Mouse (Mus musculus) brain, embryonic 14.5 days (tissue): ENCODE data around the gene Flt4.

Source experiments
- CTCF ChIP-seq: fragments of 200-500 bp; IDR thresholded peaks from 2 replicates; pipeline ENCODE4 v1.5.1; 2012; ENCODE audit warnings: inconsistent platforms, mild to moderate bottlenecking, moderate library complexity, borderline replicate concordance; ENCODE audit not compliant: insufficient read depth, insufficient read length; ENCODE audit errors: extremely low read depth
- POLR2A ChIP-seq: fragments of 200-500 bp; IDR thresholded peaks from 2 replicates; pipeline ENCODE4 v1.6.1; 2012; ENCODE audit warnings: mild to moderate bottlenecking, inconsistent platforms, borderline replicate concordance; ENCODE audit not compliant: poor library complexity, insufficient read depth, insufficient read length, severe bottlenecking; ENCODE audit errors: extremely low read depth

DNA sequence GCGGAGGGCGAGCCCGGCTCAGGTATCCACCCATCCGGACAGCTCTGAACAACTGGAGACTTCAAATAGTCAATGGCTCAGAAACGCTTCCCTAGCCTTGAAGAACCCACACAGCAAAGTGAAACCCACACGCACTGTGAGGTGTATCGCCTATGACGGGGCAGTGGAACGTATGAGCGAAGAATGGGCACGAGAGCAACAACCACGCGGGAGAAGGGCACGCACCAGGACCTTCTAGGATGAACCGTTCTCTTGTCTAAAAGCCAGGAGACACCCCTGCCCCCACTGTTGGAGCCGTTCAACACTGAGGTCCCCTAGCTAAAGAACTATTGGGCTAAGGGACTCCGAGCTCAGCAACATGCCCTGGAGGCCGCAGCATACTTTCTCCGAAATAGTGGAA is 18.9 kb upstream of the Flt4 start:
- TF ChIP-seq CTCF (no peak), POLR2A (no peak)
